Mouse (Mus musculus): ENCODE measurements around the gene Rassf2. TPM values are rescaled to one million over a fixed set of nuclear protein-coding genes. Genes with fewer than 3 reads are reported as not detected.

Rassf2 gene
- polyA plus RNA-seq, 1 experiment, result 34.9 TPM

- no peak for TF ChIP-seq POLR2A (IDR thresholded peaks at IDR 0.05; ENCODE audit: borderline replicate concordance, extremely low read depth, insufficient read depth, insufficient read length, poor library complexity, severe bottlenecking)
- no peak for TF ChIP-seq CTCF (IDR thresholded peaks at IDR 0.05; ENCODE audit: borderline replicate concordance, extremely low read depth, insufficient read depth, insufficient read length)
- no peak for DNase-seq (ENCODE audit: low read depth)
Measured at GRCm38 (mm10) chr2:131980866-131981265, 49.2 kb downstream of the Rassf2 start.

GRCm38 (mm10) chr2:131976663-131977062, 53.4 kb downstream of the Rassf2 start:
- DNase-seq (ENCODE audit: low read depth), result no peak
- no peak for TF ChIP-seq POLR2A (IDR thresholded peaks at IDR 0.05; ENCODE audit: borderline replicate concordance, extremely low read depth, insufficient read depth, insufficient read length, poor library complexity, severe bottlenecking)
- no peak for TF ChIP-seq CTCF (IDR thresholded peaks at IDR 0.05; ENCODE audit: borderline replicate concordance, extremely low read depth, insufficient read depth, insufficient read length)

- no peak for TF ChIP-seq POLR2A (IDR thresholded peaks at IDR 0.05; ENCODE audit: borderline replicate concordance, extremely low read depth, insufficient read depth, insufficient read length, poor library complexity, severe bottlenecking)
- TF ChIP-seq CTCF (IDR thresholded peaks at IDR 0.05; ENCODE audit: borderline replicate concordance, extremely low read depth, insufficient read depth, insufficient read length), result no peak
- DNase-seq (ENCODE audit: low read depth), result no peak
Measured at GRCm38 (mm10) chr2:131971098-131971497, 59.0 kb downstream of the Rassf2 start.

GRCm38 (mm10) chr2:131970597-131970996, 59.5 kb downstream of the Rassf2 start:
- TF ChIP-seq CTCF (IDR thresholded peaks at IDR 0.05; ENCODE audit: borderline replicate concordance, extremely low read depth, insufficient read depth, insufficient read length), result no peak
- no peak for DNase-seq (ENCODE audit: low read depth)

- no peak for TF ChIP-seq CTCF (IDR thresholded peaks at IDR 0.05; ENCODE audit: borderline replicate concordance, extremely low read depth, insufficient read depth, insufficient read length)
- no peak for TF ChIP-seq POLR2A (IDR thresholded peaks at IDR 0.05; ENCODE audit: borderline replicate concordance, extremely low read depth, insufficient read depth, insufficient read length, poor library complexity, severe bottlenecking)
- no peak for DNase-seq (ENCODE audit: low read depth)
Measured at GRCm38 (mm10) chr2:131961671-131962070, 68.4 kb downstream of the Rassf2 start.

- DNase-seq (ENCODE audit: low read depth), result no peak
Measured at GRCm38 (mm10) chr2:131957731-131958222, 72.3 kb downstream of the Rassf2 start.

GRCm38 (mm10) chr2:131956336-131957256, 73.5 kb downstream of the Rassf2 start:
- DNase-seq (ENCODE audit: low read depth), result no peak
- TF ChIP-seq CTCF (IDR thresholded peaks at IDR 0.05; ENCODE audit: borderline replicate concordance, extremely low read depth, insufficient read depth, insufficient read length) (no peak), POLR2A (IDR thresholded peaks at IDR 0.05; ENCODE audit: borderline replicate concordance, extremely low read depth, insufficient read depth, insufficient read length, poor library complexity, severe bottlenecking) (no peak)

More at GRCm38 (mm10) chr2:131957731-131958222, 72.3 kb downstream of the Rassf2 start:
- TF ChIP-seq CTCF (IDR thresholded peaks at IDR 0.05; ENCODE audit: borderline replicate concordance, extremely low read depth, insufficient read depth, insufficient read length) (no peak), POLR2A (IDR thresholded peaks at IDR 0.05; ENCODE audit: borderline replicate concordance, extremely low read depth, insufficient read depth, insufficient read length, poor library complexity, severe bottlenecking) (no peak)

- TF ChIP-seq CTCF (IDR thresholded peaks at IDR 0.05; ENCODE audit: borderline replicate concordance, extremely low read depth, insufficient read depth, insufficient read length), result no peak
- TF ChIP-seq POLR2A (IDR thresholded peaks at IDR 0.05; ENCODE audit: borderline replicate concordance, extremely low read depth, insufficient read depth, insufficient read length, poor library complexity, severe bottlenecking), result no peak
Measured at GRCm38 (mm10) chr2:131955264-131955663, 74.8 kb downstream of the Rassf2 start.

GRCm38 (mm10) chr2:131954835-131955234, 75.2 kb downstream of the Rassf2 start:
- TF ChIP-seq CTCF (IDR thresholded peaks at IDR 0.05; ENCODE audit: borderline replicate concordance, extremely low read depth, insufficient read depth, insufficient read length), result no peak
- TF ChIP-seq POLR2A (IDR thresholded peaks at IDR 0.05; ENCODE audit: borderline replicate concordance, extremely low read depth, insufficient read depth, insufficient read length, poor library complexity, severe bottlenecking), result no peak
- no peak for DNase-seq (ENCODE audit: low read depth)

More at GRCm38 (mm10) chr2:131955264-131955663, 74.8 kb downstream of the Rassf2 start:
- peak; percentile 70 for DNase-seq (ENCODE audit: low read depth)

- no peak for DNase-seq (ENCODE audit: low read depth)
- TF ChIP-seq CTCF (IDR thresholded peaks at IDR 0.05; ENCODE audit: borderline replicate concordance, extremely low read depth, insufficient read depth, insufficient read length) (no peak), POLR2A (IDR thresholded peaks at IDR 0.05; ENCODE audit: borderline replicate concordance, extremely low read depth, insufficient read depth, insufficient read length, poor library complexity, severe bottlenecking) (no peak)
Measured at GRCm38 (mm10) chr2:131953711-131954110, 76.3 kb downstream of the Rassf2 start.

GRCm38 (mm10) chr2:131952961-131953538, 77.0 kb downstream of the Rassf2 start:
- TF ChIP-seq CTCF (IDR thresholded peaks at IDR 0.05; ENCODE audit: borderline replicate concordance, extremely low read depth, insufficient read depth, insufficient read length), result no peak
- TF ChIP-seq POLR2A (IDR thresholded peaks at IDR 0.05; ENCODE audit: borderline replicate concordance, extremely low read depth, insufficient read depth, insufficient read length, poor library complexity, severe bottlenecking), result no peak
- no peak for DNase-seq (ENCODE audit: low read depth)

Data from brain, embryonic 14.5 days (tissue).